Mouse (Mus musculus): ENCODE data around the gene Cdcp1. TPM values are rescaled to one million over a fixed set of nuclear protein-coding genes. Genes with fewer than 3 reads are reported as not detected.

Cdcp1 gene
- polyA plus RNA-seq, 2 experiments: 0.15 to 0.27 TPM

DNA sequence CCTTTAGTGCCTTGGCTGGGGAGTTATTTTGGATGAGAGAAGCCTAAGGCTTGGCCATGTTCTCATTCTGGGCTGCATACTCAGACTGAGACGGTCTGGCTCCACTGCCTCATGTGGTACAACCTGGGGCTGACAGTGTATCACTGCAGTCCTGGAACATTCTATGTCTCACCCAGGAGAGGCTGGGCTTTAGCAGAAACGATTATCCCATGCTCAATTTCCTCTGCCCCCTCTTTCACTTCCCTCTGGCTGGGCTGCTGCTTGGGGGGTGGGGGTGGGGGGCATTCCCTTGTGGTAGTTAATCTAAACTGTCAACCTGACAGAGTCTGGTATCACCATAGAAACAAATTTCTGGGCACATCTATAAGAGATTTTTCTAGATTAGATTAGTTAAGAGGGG, 30.3 kb downstream of the Cdcp1 start:
- Histone ChIP-seq H3K4me2 (ENCODE audit: low read depth) (no peak overlapping the region), H3K9ac (replicated peaks) (no peak overlapping the region), H3K27ac (no peak overlapping the region), H3K9me3 (ENCODE audit: control insufficient read depth, low read length) (no peaks in the 10 kb centered on the region), H3K27me3 (ENCODE audit: control insufficient read depth, insufficient read depth, low read length) (no peaks in the 10 kb centered on the region), H3K4me1 (replicated peaks; ENCODE audit: control insufficient read depth in 2 of 2, insufficient read depth in 2 of 2, low read length in 1 of 2) (no peaks in the 10 kb centered on the region), H3K36me3 (replicated peaks; ENCODE audit: control insufficient read depth, insufficient read depth, low read depth) (no peaks in the 10 kb centered on the region), H3K4me3 (ENCODE audit: insufficient read depth in 1 of 2, low read depth in 2 of 2, low read length in 2 of 2) (no peak overlapping the region)
- WGBS (ENCODE audit: insufficient replicate concordance): 33% methylated on average over 2 of the region's 2 CpGs
- ATAC-seq (ENCODE audit: insufficient read depth) (no peak), DNase-seq (ENCODE audit: low read depth in 3 of 3, low spot score in 3 of 3) (no peak)
- TF ChIP-seq EP300 (IDR thresholded peaks at IDR 0.05; ENCODE audit: low read depth): no peak

DNA sequence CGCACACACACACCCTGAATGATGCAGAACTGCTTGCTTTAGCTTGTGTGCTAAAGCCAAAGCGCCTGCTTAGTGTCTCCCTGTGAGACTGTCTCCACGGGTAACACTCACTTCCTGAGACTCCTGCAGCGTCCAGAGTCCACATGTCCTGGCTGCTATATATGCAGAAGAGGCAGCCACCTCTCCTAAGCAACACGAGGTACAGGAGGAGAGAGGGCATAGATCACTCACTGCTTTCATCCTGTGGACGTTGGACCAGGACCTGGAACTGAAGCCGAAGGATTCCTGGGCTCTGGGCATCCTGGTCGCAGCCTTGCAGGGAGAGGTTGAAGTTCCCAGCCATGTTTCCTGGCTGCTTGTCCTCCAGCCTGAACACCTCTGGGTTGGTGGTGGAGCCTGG, 32.6 kb downstream of the Cdcp1 start:
- H3K27ac ChIP-seq: no peak overlapping the region
- no peak overlapping the region for H3K9ac ChIP-seq (replicated peaks)
- no peaks in the 10 kb centered on the region for H3K4me1 ChIP-seq (replicated peaks; ENCODE audit: control insufficient read depth in 2 of 2, insufficient read depth in 2 of 2, low read length in 1 of 2)
- ATAC-seq (ENCODE audit: insufficient read depth) (no peak), DNase-seq (ENCODE audit: low read depth in 3 of 3, low spot score in 3 of 3) (no peak)
- no peak overlapping the region for H3K4me3 ChIP-seq (ENCODE audit: insufficient read depth in 1 of 2, low read depth in 2 of 2, low read length in 2 of 2)
- H3K27me3 ChIP-seq (ENCODE audit: control insufficient read depth, insufficient read depth, low read length): no peaks in the 10 kb centered on the region
- TF ChIP-seq EP300 (IDR thresholded peaks at IDR 0.05; ENCODE audit: low read depth): no peak
- no peak for TF ChIP-seq CTCF (IDR thresholded peaks at IDR 0.05; ENCODE audit: low read depth)
- H3K9me3 ChIP-seq (ENCODE audit: control insufficient read depth, low read length): no peaks in the 10 kb centered on the region
- no peaks in the 10 kb centered on the region for H3K36me3 ChIP-seq (replicated peaks; ENCODE audit: control insufficient read depth, insufficient read depth, low read depth)
- 50% methylated on average over 8 of the region's 8 CpGs for WGBS (ENCODE audit: insufficient replicate concordance)
- H3K4me2 ChIP-seq (ENCODE audit: low read depth): no peak overlapping the region

GRCm38 (mm10) chr9:123180003-123180402, 35.8 kb downstream of the Cdcp1 start:
- ATAC-seq (ENCODE audit: insufficient read depth) (no peak), DNase-seq (ENCODE audit: low read depth in 3 of 3, low spot score in 3 of 3) (no peak)
- TF ChIP-seq CTCF (IDR thresholded peaks at IDR 0.05; ENCODE audit: low read depth) (no peak), EP300 (IDR thresholded peaks at IDR 0.05; ENCODE audit: low read depth) (no peak)
- 65% methylated on average over 6 of the region's 6 CpGs for WGBS (ENCODE audit: insufficient replicate concordance)
- no peaks in the 10 kb centered on the region for H3K36me3 ChIP-seq (replicated peaks; ENCODE audit: control insufficient read depth, insufficient read depth, low read depth)
- H3K4me1 ChIP-seq (replicated peaks; ENCODE audit: control insufficient read depth in 2 of 2, insufficient read depth in 2 of 2, low read length in 1 of 2): no peaks in the 10 kb centered on the region
- H3K27ac ChIP-seq: no peak overlapping the region
- H3K27me3 ChIP-seq (ENCODE audit: control insufficient read depth, insufficient read depth, low read length): no peaks in the 10 kb centered on the region
- H3K4me3 ChIP-seq (ENCODE audit: insufficient read depth in 1 of 2, low read depth in 2 of 2, low read length in 2 of 2): no peak overlapping the region
- H3K9me3 ChIP-seq (ENCODE audit: control insufficient read depth, low read length): no peaks in the 10 kb centered on the region
- no peak overlapping the region for H3K9ac ChIP-seq (replicated peaks)
- H3K4me2 ChIP-seq (ENCODE audit: low read depth): no peak overlapping the region

- DNase-seq (ENCODE audit: low read depth in 3 of 3, low spot score in 3 of 3): no peak
- whole genome bisulfite sequencing (ENCODE audit: insufficient replicate concordance): 56% methylated on average over 9 of the region's 9 CpGs
- Histone ChIP-seq H3K4me1 (replicated peaks; ENCODE audit: control insufficient read depth in 2 of 2, insufficient read depth in 2 of 2, low read length in 1 of 2) (no peaks in the 10 kb centered on the region), H3K9me3 (ENCODE audit: control insufficient read depth, low read length) (no peaks in the 10 kb centered on the region), H3K4me3 (ENCODE audit: insufficient read depth in 1 of 2, low read depth in 2 of 2, low read length in 2 of 2) (no peak overlapping the region), H3K27ac (no peak overlapping the region), H3K4me2 (ENCODE audit: low read depth) (no peak overlapping the region), H3K36me3 (replicated peaks; ENCODE audit: control insufficient read depth, insufficient read depth, low read depth) (no peaks in the 10 kb centered on the region), H3K27me3 (ENCODE audit: control insufficient read depth, insufficient read depth, low read length) (no peaks in the 10 kb centered on the region), H3K9ac (replicated peaks) (no peak overlapping the region)
- no peak for ATAC-seq (ENCODE audit: insufficient read depth)
- TF ChIP-seq EP300 (IDR thresholded peaks at IDR 0.05; ENCODE audit: low read depth) (no peak), CTCF (IDR thresholded peaks at IDR 0.05; ENCODE audit: low read depth) (no peak)
Measured at GRCm38 (mm10) chr9:123177380-123178048, 38.3 kb downstream of the Cdcp1 start.

DNA sequence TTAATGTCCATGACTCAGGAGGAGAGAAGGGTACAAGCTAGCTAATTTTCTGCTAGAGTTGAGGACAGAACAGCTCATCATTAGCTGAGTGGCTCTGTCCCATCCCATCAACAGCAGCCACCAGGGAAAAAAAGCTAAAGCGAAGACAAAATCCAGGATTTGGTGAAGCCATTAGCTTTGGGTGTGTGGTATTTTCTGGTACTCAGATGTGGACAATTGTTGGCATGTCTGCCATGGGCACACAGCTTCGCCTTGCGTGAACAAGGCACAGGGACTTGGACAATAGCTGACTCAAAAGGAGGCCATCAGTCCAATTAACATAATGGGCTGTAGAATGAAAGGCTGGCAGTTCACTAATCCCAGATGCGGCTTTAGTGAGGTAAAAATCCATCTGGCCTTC, 41.5 kb downstream of the Cdcp1 start:
- TF ChIP-seq CTCF (IDR thresholded peaks at IDR 0.05; ENCODE audit: low read depth): no peak
- TF ChIP-seq EP300 (IDR thresholded peaks at IDR 0.05; ENCODE audit: low read depth): no peak
- Histone ChIP-seq H3K9ac (replicated peaks) (no peak overlapping the region), H3K9me3 (ENCODE audit: control insufficient read depth, low read length) (no peaks in the 10 kb centered on the region), H3K27ac (no peak overlapping the region), H3K4me3 (ENCODE audit: insufficient read depth in 1 of 2, low read depth in 2 of 2, low read length in 2 of 2) (no peak overlapping the region), H3K4me1 (replicated peaks; ENCODE audit: control insufficient read depth in 2 of 2, insufficient read depth in 2 of 2, low read length in 1 of 2) (no peaks in the 10 kb centered on the region), H3K27me3 (ENCODE audit: control insufficient read depth, insufficient read depth, low read length) (no peaks in the 10 kb centered on the region), H3K36me3 (replicated peaks; ENCODE audit: control insufficient read depth, insufficient read depth, low read depth) (no peaks in the 10 kb centered on the region), H3K4me2 (ENCODE audit: low read depth) (no peak overlapping the region)
- WGBS (ENCODE audit: insufficient replicate concordance): 58% methylated on average over 4 of the region's 4 CpGs
- ATAC-seq (ENCODE audit: insufficient read depth) (no peak), DNase-seq (ENCODE audit: low read depth in 3 of 3, low spot score in 3 of 3) (no peak)

Data from liver, embryonic 14.5 days (tissue).